Mouse (Mus musculus): ENCODE results near the gene Phactr1. TPM values are rescaled to one million over a fixed set of nuclear protein-coding genes. Genes with fewer than 3 reads are reported as not detected.

Phactr1 gene
- polyA plus RNA-seq, 1 experiment from 2014 or later = 5.2 TPM

DNA sequence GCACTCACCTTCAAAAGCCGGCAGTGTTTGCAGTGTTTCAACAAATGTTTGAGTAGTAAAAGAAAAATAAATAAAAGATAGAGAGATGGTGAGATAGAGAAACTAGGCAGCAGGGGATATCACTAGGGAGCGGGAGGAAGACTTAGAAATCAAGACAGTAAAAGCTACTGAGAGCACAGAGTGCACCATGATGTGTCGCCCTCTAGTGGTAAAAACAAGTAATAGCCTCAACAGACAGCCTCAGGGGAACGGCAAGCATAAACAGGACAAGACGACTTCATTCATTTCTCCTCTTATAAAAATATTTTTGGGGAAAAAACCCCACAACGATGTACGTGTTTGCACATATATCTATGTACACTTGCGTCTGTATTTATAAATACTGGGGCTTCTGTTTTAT lies 111.9 kb downstream of the Phactr1 start:
- 15% methylated on average over 8 of the region's 8 CpGs for WGBS
- DNase-seq (peak; percentile 75), ATAC-seq (ENCODE audit: insufficient read depth) (no peak)
- H3K27ac ChIP-seq (ENCODE audit: low read depth) = no peak overlapping the region
- H3K9me3 ChIP-seq (ENCODE audit: low read depth, low read length) = no peaks in the 10 kb centered on the region
- no peak overlapping the region for H3K9ac ChIP-seq
- no peaks in the 10 kb centered on the region for H3K4me1 ChIP-seq (ENCODE audit: insufficient read depth)
- H3K4me3 ChIP-seq (ENCODE audit: low read depth, low read length) = no peak overlapping the region
- H3K4me2 ChIP-seq = peak overlapping the region; percentile 32; the same call in 1 of the 2 replicates
- peak; percentile 86 for TF ChIP-seq CTCF (IDR thresholded peaks at IDR 0.05; ENCODE audit: low read depth)
- H3K27me3 ChIP-seq (ENCODE audit: insufficient read depth, low read length) = no peaks in the 10 kb centered on the region
- H3K36me3 ChIP-seq (ENCODE audit: insufficient read depth) = no peaks in the 10 kb centered on the region

DNA sequence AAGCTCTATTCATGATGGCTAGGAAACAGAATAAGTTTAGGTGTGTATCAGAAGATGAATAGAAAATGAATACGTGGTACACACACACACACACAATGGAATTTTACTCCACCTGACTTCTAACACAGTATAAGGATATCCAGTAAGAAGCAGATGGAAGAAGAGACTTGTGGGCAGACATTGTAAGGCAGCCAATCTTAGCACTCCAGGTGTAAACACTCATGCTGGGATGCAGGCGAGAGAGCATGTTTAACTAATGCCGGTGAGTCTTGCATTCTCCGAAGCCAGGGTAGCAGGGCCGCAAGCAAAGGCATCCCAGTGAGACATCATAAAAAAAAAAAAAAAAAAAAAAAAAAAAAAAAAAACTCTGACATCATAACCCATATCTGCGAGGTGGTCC lies 120.1 kb downstream of the Phactr1 start:
- Histone ChIP-seq H3K36me3 (ENCODE audit: insufficient read depth) (no peaks in the 10 kb centered on the region), H3K27ac (ENCODE audit: low read depth) (no peak overlapping the region), H3K9ac (no peak overlapping the region), H3K4me2 (no peak overlapping the region), H3K4me1 (ENCODE audit: insufficient read depth) (no peaks in the 10 kb centered on the region), H3K27me3 (ENCODE audit: insufficient read depth, low read length) (no peaks in the 10 kb centered on the region), H3K9me3 (ENCODE audit: low read depth, low read length) (no peaks in the 10 kb centered on the region), H3K4me3 (ENCODE audit: low read depth, low read length) (no peak overlapping the region)
- ATAC-seq (ENCODE audit: insufficient read depth) (no peak), DNase-seq (no peak)
- no peak for TF ChIP-seq CTCF (IDR thresholded peaks at IDR 0.05; ENCODE audit: low read depth)
- 65% methylated on average over 6 of the region's 6 CpGs for WGBS

DNA sequence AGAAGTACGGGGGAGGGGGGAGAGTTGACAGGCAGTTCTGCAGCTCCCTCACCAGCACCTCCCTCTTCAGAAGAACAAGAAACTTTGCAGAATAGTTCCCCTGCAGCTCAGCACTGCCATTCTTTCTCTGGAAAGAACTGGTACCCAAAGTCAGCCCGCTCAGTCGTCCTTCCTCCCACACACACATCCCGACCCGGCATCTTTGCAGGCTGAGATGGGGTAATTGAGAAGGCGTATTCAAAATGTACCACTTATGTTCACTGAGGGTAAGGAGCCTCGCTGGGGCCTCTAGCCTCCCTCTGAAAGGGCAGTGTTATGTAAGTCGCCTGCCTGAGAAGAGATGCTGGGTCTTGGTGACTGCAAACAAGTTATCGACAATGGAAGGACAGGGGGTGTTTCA lies 123.9 kb downstream of the Phactr1 start:
- DNase-seq (no peak), ATAC-seq (ENCODE audit: insufficient read depth) (no peak)
- TF ChIP-seq CTCF (IDR thresholded peaks at IDR 0.05; ENCODE audit: low read depth) = no peak
- no peak overlapping the region for H3K9ac ChIP-seq
- no peak overlapping the region for H3K27ac ChIP-seq (ENCODE audit: low read depth)
- no peaks in the 10 kb centered on the region for H3K27me3 ChIP-seq (ENCODE audit: insufficient read depth, low read length)
- H3K4me2 ChIP-seq = no peak overlapping the region
- H3K4me3 ChIP-seq (ENCODE audit: low read depth, low read length) = no peak overlapping the region
- H3K36me3 ChIP-seq (ENCODE audit: insufficient read depth) = no peaks in the 10 kb centered on the region
- no peaks in the 10 kb centered on the region for H3K9me3 ChIP-seq (ENCODE audit: low read depth, low read length)
- 48% methylated on average over 9 of the region's 9 CpGs for WGBS
- no peaks in the 10 kb centered on the region for H3K4me1 ChIP-seq (ENCODE audit: insufficient read depth)

DNA sequence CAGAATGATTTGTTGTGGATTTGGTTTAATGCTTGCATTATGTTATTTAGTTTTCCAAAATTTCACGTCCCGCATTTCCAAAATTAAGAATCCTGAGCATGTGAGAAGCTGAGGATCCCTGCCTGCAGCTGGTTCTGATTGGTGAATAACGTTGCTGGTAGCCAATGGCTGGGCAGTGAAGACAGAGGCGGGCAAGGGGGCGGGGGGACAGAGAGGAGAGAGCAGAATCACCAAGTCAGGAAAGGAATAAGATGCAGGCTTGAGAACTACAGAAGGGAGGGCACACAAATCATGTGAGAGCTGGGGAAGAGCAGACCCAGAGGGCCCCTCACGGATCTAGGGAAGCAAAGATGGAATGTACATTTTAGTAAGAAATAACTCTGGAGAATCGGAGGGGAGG lies 132.3 kb downstream of the Phactr1 start:
- peak overlapping the region; percentile 47 for H3K4me2 ChIP-seq
- WGBS = 9% methylated on average over 7 of the region's 7 CpGs
- H3K36me3 ChIP-seq (ENCODE audit: insufficient read depth) = no peaks in the 10 kb centered on the region
- no peak overlapping the region; the same call in 1 of the 2 replicates for H3K4me3 ChIP-seq (ENCODE audit: low read depth, low read length)
- TF ChIP-seq CTCF (IDR thresholded peaks at IDR 0.05; ENCODE audit: low read depth) = no peak
- ATAC-seq (ENCODE audit: insufficient read depth) = peak; percentile 94
- DNase-seq = peak; percentile 76
- H3K9me3 ChIP-seq (ENCODE audit: low read depth, low read length) = no peaks in the 10 kb centered on the region
- H3K27ac ChIP-seq (ENCODE audit: low read depth) = no peak overlapping the region
- H3K9ac ChIP-seq = no peak overlapping the region
- H3K27me3 ChIP-seq (ENCODE audit: insufficient read depth, low read length) = no peaks in the 10 kb centered on the region
- H3K4me1 ChIP-seq (ENCODE audit: insufficient read depth) = no peaks in the 10 kb centered on the region

DNA sequence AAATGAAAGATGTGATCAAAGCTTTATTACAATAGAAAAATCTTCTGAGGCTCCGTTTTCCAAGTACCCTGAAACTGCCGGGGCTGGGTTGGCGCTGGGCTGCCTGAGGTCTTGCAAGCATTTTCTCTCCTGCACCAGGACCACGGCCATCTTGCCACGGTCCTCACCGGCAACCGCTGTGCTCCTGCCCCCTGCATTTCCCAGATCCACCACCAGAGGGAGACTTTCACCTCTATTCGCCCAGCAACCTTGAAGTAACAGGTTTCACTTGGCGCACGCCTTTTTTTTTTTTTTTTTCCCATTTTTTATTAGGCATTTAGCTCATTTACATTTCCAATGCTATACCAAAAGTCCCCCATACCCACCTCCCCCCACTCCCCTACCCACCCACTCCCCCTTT lies 138.0 kb downstream of the Phactr1 start:
- Histone ChIP-seq H3K36me3 (ENCODE audit: insufficient read depth) (no peaks in the 10 kb centered on the region), H3K27me3 (ENCODE audit: insufficient read depth, low read length) (no peaks in the 10 kb centered on the region), H3K4me2 (no peak overlapping the region), H3K9ac (no peak overlapping the region), H3K9me3 (ENCODE audit: low read depth, low read length) (no peaks in the 10 kb centered on the region), H3K4me1 (ENCODE audit: insufficient read depth) (no peaks in the 10 kb centered on the region), H3K4me3 (ENCODE audit: low read depth, low read length) (no peak overlapping the region), H3K27ac (ENCODE audit: low read depth) (no peak overlapping the region)
- WGBS = 46% methylated on average over 10 of the region's 10 CpGs
- peak; percentile 82 for TF ChIP-seq CTCF (IDR thresholded peaks at IDR 0.05; ENCODE audit: low read depth)
- DNase-seq = peak; percentile 82
- ATAC-seq (ENCODE audit: insufficient read depth) = no peak

DNA sequence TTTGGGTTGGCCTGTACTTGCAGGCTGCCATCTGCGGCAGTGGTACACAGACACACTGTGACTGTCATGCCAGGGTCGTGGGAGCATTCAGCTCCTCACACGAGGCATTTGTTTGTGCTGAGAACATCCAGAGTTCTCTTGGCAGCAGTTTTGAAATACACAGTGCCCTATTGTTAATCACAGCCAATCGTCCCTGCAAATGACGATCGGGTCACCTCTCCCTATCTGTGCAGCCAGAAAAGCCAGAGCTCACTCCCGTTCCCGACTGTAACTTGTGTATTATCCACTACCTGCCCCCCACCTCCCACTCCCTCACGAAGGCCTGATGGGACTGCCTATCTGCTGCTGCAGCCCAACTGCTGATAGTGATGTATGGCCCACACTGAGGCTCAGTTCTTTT lies 140.1 kb downstream of the Phactr1 start:
- no peak for TF ChIP-seq CTCF (IDR thresholded peaks at IDR 0.05; ENCODE audit: low read depth)
- no peaks in the 10 kb centered on the region for H3K4me1 ChIP-seq (ENCODE audit: insufficient read depth)
- ATAC-seq (ENCODE audit: insufficient read depth) (no peak), DNase-seq (no peak)
- no peak overlapping the region for H3K4me3 ChIP-seq (ENCODE audit: low read depth, low read length)
- H3K27ac ChIP-seq (ENCODE audit: low read depth) = no peak overlapping the region
- no peaks in the 10 kb centered on the region for H3K9me3 ChIP-seq (ENCODE audit: low read depth, low read length)
- H3K36me3 ChIP-seq (ENCODE audit: insufficient read depth) = no peaks in the 10 kb centered on the region
- no peak overlapping the region for H3K9ac ChIP-seq
- WGBS = 51% methylated on average over 9 of the region's 9 CpGs
- no peaks in the 10 kb centered on the region for H3K27me3 ChIP-seq (ENCODE audit: insufficient read depth, low read length)
- no peak overlapping the region for H3K4me2 ChIP-seq

DNA sequence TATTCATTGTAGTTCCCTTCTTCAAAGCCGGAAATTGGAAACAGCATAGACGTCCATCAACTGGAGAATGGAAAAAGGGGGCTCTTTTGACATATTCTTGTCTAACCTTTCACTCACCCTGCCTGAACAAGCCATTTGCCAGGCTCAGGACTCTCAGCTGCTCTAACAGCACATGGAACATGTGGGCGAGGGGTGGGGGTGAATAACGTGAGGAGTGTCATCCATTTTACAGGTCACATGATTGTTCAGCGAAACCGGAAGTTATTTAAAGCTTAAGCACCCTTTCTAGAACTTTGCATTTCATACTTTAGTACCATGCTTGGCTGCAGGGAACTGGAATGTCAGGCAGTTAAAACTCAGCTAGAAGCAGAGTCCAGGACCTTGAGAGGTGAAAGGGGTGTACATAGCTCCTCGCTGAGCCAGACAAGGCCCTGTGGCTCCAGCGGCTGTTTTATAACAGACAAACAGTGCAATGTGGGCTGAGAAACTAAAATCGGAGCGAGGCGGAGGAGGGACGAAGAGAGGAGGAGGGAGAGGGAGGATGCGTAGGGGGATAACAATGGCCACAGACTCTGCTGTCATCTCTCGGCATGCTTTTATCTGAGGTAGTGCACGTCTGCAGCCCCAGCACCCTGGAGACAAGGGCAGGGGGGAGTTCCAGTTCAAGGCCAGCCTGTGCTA lies 141.1 kb downstream of the Phactr1 start:
- no peak for TF ChIP-seq CTCF (IDR thresholded peaks at IDR 0.05; ENCODE audit: low read depth)
- Histone ChIP-seq H3K27ac (ENCODE audit: low read depth) (no peak overlapping the region; the same call in 1 of the 2 replicates), H3K4me3 (ENCODE audit: low read depth, low read length) (no peak overlapping the region), H3K9ac (no peak overlapping the region), H3K9me3 (ENCODE audit: low read depth, low read length) (no peaks in the 10 kb centered on the region), H3K4me2 (no peak overlapping the region), H3K27me3 (ENCODE audit: insufficient read depth, low read length) (no peaks in the 10 kb centered on the region), H3K36me3 (ENCODE audit: insufficient read depth) (no peaks in the 10 kb centered on the region), H3K4me1 (ENCODE audit: insufficient read depth) (no peaks in the 10 kb centered on the region)
- ATAC-seq (ENCODE audit: insufficient read depth) (no peak), DNase-seq (no peak)
- 60% methylated on average over 15 of the region's 15 CpGs for WGBS

Data from lung, embryonic 14.5 days (tissue).